Mouse (Mus musculus): ENCODE measurements around the gene Gm8020.
"Not testable (repeated sequence)": the region's sequence is repeated elsewhere in the genome, so short reads cannot be mapped to it uniquely, and the experiment has no call there.

Gene Gm8020

DNA sequence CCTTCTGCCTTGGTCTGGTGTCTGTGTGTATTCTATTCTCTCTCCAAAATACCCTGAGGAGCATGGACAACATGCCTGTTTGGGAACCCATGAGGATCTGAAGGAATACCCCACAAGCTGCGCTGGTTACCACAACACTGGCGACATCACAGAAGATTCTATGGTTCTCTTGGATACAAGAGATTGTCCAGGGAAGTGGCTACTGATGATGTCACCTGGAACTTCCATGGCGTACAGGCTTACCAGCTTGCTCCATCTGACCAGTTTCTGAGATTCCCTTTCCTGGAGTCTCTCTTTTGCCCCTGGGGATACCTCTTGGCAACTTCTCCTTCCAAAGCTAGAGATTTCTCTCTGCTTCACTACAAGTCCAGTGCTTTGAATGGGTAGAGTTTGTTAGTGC is at the start of gene Gm8020:
TSS of gene Gm8020 (minus strand) at position 101 of the 400 bp plus-strand sequence.
- DNase-seq = not testable (repeated sequence)

DNA sequence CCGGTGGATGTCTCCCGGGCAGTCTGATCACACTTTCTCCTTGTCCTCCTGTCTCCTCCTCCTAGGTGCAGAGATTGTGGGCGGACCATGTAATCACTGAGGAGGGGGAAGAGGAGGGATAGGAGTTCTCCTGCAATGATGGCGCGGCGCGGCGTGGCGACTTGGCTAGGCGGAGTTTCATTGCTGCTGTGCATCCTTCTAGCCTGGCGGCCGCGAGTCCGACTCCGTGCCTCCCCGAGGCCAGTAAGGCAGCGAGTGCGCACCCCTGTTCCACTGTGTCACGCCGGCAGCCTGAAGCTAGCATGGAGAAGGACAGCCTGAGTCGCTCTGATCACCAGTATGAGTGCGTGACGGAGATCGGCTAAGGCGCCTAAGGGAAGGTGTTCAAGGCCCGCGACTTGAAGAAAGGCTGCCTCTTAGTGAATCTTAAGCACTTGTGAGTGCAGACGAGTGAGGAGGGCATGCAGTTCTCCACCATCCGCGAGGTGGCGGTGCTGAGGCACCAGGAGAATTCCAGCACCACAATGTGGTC is 41.1 kb upstream of the Gm8020 start:
- peak; percentile 4 for DNase-seq

DNA sequence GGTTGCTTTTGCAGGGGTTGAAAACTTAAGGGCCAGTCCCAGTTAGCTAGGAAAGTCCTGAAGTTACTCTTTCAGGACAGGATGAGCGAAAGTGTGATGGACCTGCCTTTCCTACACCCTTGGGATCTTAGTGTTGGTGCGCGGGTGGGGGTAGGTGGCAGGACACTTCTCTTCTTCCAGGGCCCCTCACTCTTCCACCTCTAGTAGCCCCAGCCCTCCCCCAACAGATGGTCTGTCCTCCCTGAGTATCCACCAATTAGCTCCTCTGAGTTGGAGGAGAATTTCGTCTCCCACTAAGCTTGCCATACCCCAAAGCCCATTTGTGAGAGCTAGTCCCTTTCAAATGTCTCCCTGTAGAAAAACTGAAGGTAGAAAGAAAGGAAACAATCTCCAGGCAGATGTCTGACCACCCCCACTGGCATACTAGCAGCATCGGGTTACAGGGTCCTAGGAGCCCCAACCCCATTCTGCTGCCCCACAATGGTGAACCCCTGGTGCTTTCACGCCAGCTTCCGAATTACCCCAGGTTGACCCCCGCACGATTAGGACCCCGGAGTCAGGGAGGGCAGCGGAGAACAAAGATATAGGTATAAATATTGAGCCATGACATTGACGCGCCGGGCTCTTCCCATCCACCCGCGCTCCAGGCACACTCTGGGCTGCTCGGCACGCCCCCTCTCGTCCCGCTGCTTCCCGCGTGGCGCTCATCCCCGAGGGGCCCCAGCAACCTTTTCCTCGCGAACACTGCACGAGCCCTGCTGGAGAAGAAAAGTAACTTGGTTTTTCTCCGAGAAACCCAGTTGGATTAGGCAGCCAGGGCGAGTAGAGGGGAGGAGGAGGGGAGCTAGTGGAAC is 40.4 kb upstream of the Gm8020 start:
- not testable (repeated sequence) for DNase-seq

DNA sequence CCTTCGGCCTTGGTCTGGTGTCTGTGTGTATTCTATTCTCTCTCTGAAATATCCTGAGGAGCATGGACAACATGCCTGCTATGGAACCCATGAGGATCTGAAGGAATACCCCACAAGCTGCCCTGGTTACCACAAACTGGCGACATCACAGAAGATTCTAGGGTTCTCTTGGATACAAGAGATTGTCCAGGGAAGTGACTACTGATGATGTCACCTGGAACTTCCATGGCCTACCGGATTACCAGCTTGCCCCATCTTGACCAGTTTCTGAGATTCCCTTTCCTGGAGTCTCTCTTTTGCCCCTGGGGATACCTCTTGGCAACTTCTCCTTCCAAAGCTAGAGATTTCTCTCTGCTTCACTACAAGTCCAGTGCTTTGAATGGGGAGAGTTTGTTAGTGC is 22.0 kb upstream of the Gm8020 start, which contains the start of gene Gm8024:
TSS of gene Gm8024 (minus strand) at position 101 of the 400 bp plus-strand sequence.
- DNase-seq = not testable (repeated sequence)

DNA sequence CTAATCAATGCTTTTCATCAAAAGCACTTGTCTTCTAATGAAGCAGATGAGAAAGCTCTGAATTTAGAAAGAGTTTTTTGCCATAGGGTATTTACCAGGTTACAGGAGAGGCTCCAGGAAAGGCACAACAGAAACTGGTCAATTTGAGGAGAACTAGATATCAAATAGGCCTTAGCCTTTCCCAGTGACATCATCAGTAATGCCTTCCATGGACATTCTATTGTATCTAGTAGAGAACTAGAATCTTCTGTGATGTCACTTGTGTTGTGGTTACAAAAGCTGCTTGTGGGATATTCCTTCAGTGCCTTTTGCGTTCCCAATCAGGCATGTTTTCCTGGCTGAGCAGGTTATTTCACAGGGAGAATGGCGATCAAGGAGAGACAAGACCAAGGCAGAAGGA is 38.6 kb downstream of the Gm8020 start, which contains the start of gene Gm8011:
TSS of gene Gm8011 (plus strand) at position 301 of the 400 bp plus-strand sequence.
- DNase-seq = not testable (repeated sequence)
